Mouse (Mus musculus): ENCODE results near the gene Cmtr1.
A peak's percentile ranks its signal among the peaks of the same experiment; 100 is the strongest.

- TF ChIP-seq CTCF (IDR thresholded peaks at IDR 0.05; ENCODE audit: extremely low read depth, insufficient read depth, low read length) (peak; percentile 61), POLR2A (IDR thresholded peaks at IDR 0.05; ENCODE audit: extremely low read depth, insufficient read depth, low read length) (no peak)
These were observed 24.3 kb upstream of the Cmtr1 start for GRCm38 (mm10) chr17:29636118-29636517.
